Comparison of ENCODE assay signal across 8 mouse cellular contexts in genomic region chr13:91093162-91093561, GRCm38 (mm10).
DNase-seq lines count a peak whose midpoint lies in the region; ATAC-seq lines count a peak whose summit lies in the region.

No protein-coding gene starts in this region.

- no peaks in the 10 kb centered on the region for H3K27me3 ChIP-seq in forebrain, embryonic 15.5 days

- H3K9ac ChIP-seq in forebrain, embryonic 15.5 days (replicated peaks): no peak overlapping the region

- peak; percentile 80 for ATAC-seq in forebrain, embryonic 15.5 days (replicated peaks)

- H3K4me1 ChIP-seq in forebrain, embryonic 15.5 days: peaks cover 21% of the 10 kb centered on the region

- no peak overlapping the region; the same call in 1 of the 2 replicates for H3K27ac ChIP-seq in forebrain, embryonic 15.5 days (replicated peaks)

- H3K9me3 ChIP-seq in forebrain, embryonic 15.5 days: no peaks in the 10 kb centered on the region

- H3K36me3 ChIP-seq in forebrain, embryonic 15.5 days: no peaks in the 10 kb centered on the region

- WGBS in forebrain, embryonic 15.5 days: 16% methylated on average over 6 of the region's 6 CpGs

- H3K4me2 ChIP-seq in forebrain, embryonic 15.5 days (replicated peaks): no peak overlapping the region

- H3K4me3 ChIP-seq in forebrain, embryonic 15.5 days: no peak overlapping the region

- peak; percentile 39 for DNase-seq in gastrocnemius, adult 18-20 months (ENCODE audit: low spot score)
- no peak for DNase-seq in gastrocnemius, postnatal 25 days
- peak; percentile 26 to 39 for DNase-seq in B cell, adult 2 months
- DNase-seq in c-Kit-positive CD71-positive TER-119-positive erythroid progenitor cells, embryonic 14.5 days (ENCODE audit: low spot score): peak; percentile 10
- DNase-seq in kidney, adult 8-10 months: peak; percentile 40 to 45
- peak; percentile 64 for DNase-seq in lung, postnatal 10 days
- peak; percentile 37 for DNase-seq in right cerebral cortex, postnatal 4 days
